8 mouse cellular contexts compared by ENCODE assay signal in genomic region chr1:131097700-131098094, GRCm38 (mm10). TPM values are rescaled to one million over a fixed set of nuclear protein-coding genes. Genes with fewer than 3 reads are reported as not detected.
DNase-seq lines count a peak whose midpoint lies in the region; ATAC-seq and TF ChIP-seq lines count a peak whose summit lies in the region.

Mapkapk2 (minus strand) TSS chr1:131097826.

- peak; percentile 80 for DNase-seq in T-cell, adult 2 months (ENCODE audit: low spot score)
- peak; percentile 88 to 95 for DNase-seq in cerebellum, postnatal 25 days
- DNase-seq in frontal cortex, postnatal 36 days (ENCODE audit: low spot score in 2 of 2) = peak; percentile 85 to 87
- peak; percentile 88 to 89 for DNase-seq in left cerebral cortex, adult 2 months (ENCODE audit: extremely low spot score in 1 of 2, low spot score in 2 of 2)
- peak; percentile 94 to 95 for DNase-seq in right cerebral cortex, postnatal 10 days (ENCODE audit: low spot score in 2 of 2)
- peak; percentile 93 for DNase-seq in urinary bladder, postnatal 25 days (ENCODE audit: low spot score)

- no peaks in the 10 kb centered on the region for H3K27me3 ChIP-seq in hindbrain, embryonic 15.5 days
- H3K27me3 ChIP-seq in megakaryocyte, embryonic 14.5 days (replicated peaks) = no peaks in the 10 kb centered on the region

- intact Hi-C loops in left cerebral cortex, adult 2 months (cut with DNase I) = loop anchor here (2.0 kb wide), 2 partner anchors 19 to 37 kb away; no protein-coding TSS in a partner anchor

- peak within 1 kb of the TSS; percentile 83 for H3K27ac ChIP-seq in hindbrain, embryonic 15.5 days (replicated peaks)
- H3K27ac ChIP-seq in left cerebral cortex, adult 2 months = peak within 1 kb of the TSS; percentile 83

- ATAC-seq in hindbrain, embryonic 15.5 days (ENCODE audit: low FRiP score, low read depth) = peak; percentile 96

- H3K9ac ChIP-seq in hindbrain, embryonic 15.5 days = peak within 1 kb of the TSS; percentile 83

- H3K36me3 ChIP-seq in hindbrain, embryonic 15.5 days = no peaks in the 10 kb centered on the region
- peaks cover 26% of the 10 kb centered on the region for H3K36me3 ChIP-seq in megakaryocyte, embryonic 14.5 days (replicated peaks; ENCODE audit: low read length)

- no peaks in the 10 kb centered on the region for H3K9me3 ChIP-seq in hindbrain, embryonic 15.5 days
- no peaks in the 10 kb centered on the region for H3K9me3 ChIP-seq in megakaryocyte, embryonic 14.5 days

- no peak for TF ChIP-seq CTCF in left cerebral cortex, adult 2 months (IDR thresholded peaks at IDR 0.05)

- peak within 1 kb of the TSS; percentile 73 for H3K4me2 ChIP-seq in hindbrain, embryonic 15.5 days

- H3K4me1 ChIP-seq in hindbrain, embryonic 15.5 days (replicated peaks) = peaks cover 39% of the 10 kb centered on the region
- H3K4me1 ChIP-seq in megakaryocyte, embryonic 14.5 days = peaks cover 71% of the 10 kb centered on the region

- peak within 1 kb of the TSS; percentile 80 for H3K4me3 ChIP-seq in hindbrain, embryonic 15.5 days
- H3K4me3 ChIP-seq in left cerebral cortex, adult 2 months = peak within 1 kb of the TSS; percentile 82
- H3K4me3 ChIP-seq in megakaryocyte, embryonic 14.5 days (replicated peaks) = peak within 1 kb of the TSS; percentile 98

- 0% methylated on average over 30 of the region's 32 CpGs for WGBS in hindbrain, embryonic 15.5 days

RNA-seq across cellular contexts. Expression of gene Mapkapk2, which starts in this region (rescaled TPM):
- 20.0 and 22.1 TPM in 2 replicates for polyA plus RNA-seq in hindbrain, embryonic 15.5 days (2015; fragmentation: Nextera tagmentation; extraction: Ambion mirVana)
- total RNA-seq in left cerebral cortex, adult 2 months (2021) = 10 to 100 TPM; 31.0 to 32.8 TPM
- polyA plus RNA-seq in megakaryocyte, embryonic 14.5 days (2012; ENCODE audit: insufficient read depth, low replicate concordance) = 178 and 286 TPM in 2 replicates

Comparison
In these comparisons a context has a peak if more than half of its experiments do, and no peak if none do; other contexts are left out.
1. Peak in every context shown above with its lines: DNase-seq, ATAC-seq, H3K4me3 ChIP-seq and H3K27ac ChIP-seq.